Mouse (Mus musculus) midbrain, embryonic 14.5 days (tissue): ENCODE measurements at regions not wholly inside any gene's neighbourhood (a gene's known extent, or its start where the extent isn't known, plus 50 kb on each side); places are given as distances from the start of the nearest gene placed in this dataset.
A peak's percentile ranks its signal among the peaks of the same experiment; 100 is the strongest.

Experiments
- ATAC-seq: fragments of 200-750 bp; cut with Nextera tagmentation; 2 replicates; pipeline ENCODE4 v1.8.0; 2017; ENCODE audit warnings: moderate number of reproducible peaks, moderate library complexity; ENCODE audit not compliant: low FRiP score, low TSS enrichment
- DNase-seq: peaks from one replicate; pipeline ENCODE4 v3.0.0-alpha.2; 2015
- H3K27ac ChIP-seq: fragments of 300-500 bp; sonication (generic); replicated peaks from 2 replicates; pipeline ENCODE4 v1.5.1; 2014; ENCODE audit warnings: mild to moderate bottlenecking, low read depth, low read length, moderate library complexity
- H3K27me3 ChIP-seq: fragments of 300-500 bp; sonication (generic); 2 replicates; pipeline ENCODE4 v1.6.1; 2014; ENCODE audit warnings: low read length, control low read depth, mixed read lengths; ENCODE audit not compliant: control insufficient read depth, insufficient read depth
- H3K36me3 ChIP-seq: fragments of 300-500 bp; sonication (generic); 2 replicates; pipeline ENCODE4 v1.6.1; 2014; ENCODE audit warnings: low read length, control low read depth; ENCODE audit not compliant: control insufficient read depth, insufficient read depth
- H3K4me1 ChIP-seq: fragments of 300-500 bp; sonication (generic); 2 replicates; pipeline ENCODE4 v1.6.1; 2014; ENCODE audit warnings: mild to moderate bottlenecking, antibody characterized with exemption, low read length, control low read depth; ENCODE audit not compliant: control insufficient read depth, insufficient read depth
- H3K4me2 ChIP-seq: fragments of 300-500 bp; sonication (generic); 2 replicates; pipeline ENCODE4 v1.6.1; 2014; ENCODE audit warnings: mild to moderate bottlenecking, low read length, moderate library complexity
- H3K4me3 ChIP-seq: fragments of 300-500 bp; sonication (generic); replicated peaks from 2 replicates; pipeline ENCODE4 v1.5.1; 2014; ENCODE audit warnings: low read depth, low read length
- H3K9ac ChIP-seq: fragments of 300-500 bp; sonication (generic); replicated peaks from 2 replicates; pipeline ENCODE4 v1.6.1; 2014; ENCODE audit warnings: mild to moderate bottlenecking, low read length, moderate library complexity
- H3K9me3 ChIP-seq: fragments of 300-500 bp; sonication (generic); 2 replicates; pipeline ENCODE4 v1.6.1; 2016; ENCODE audit warnings: low read length, control low read depth, mixed read lengths; ENCODE audit not compliant: control insufficient read depth
- WGBS: fragments of 180-500 bp; shearing (Covaris S2); extraction: QIAGEN DNeasy Blood & Tissue Kit; methylation state at CpG from one replicate; pipeline ENCODE4 v1.1.7; 2014; 5-methylcytosine and 5-hydroxymethylcytosine counted together

DNA sequence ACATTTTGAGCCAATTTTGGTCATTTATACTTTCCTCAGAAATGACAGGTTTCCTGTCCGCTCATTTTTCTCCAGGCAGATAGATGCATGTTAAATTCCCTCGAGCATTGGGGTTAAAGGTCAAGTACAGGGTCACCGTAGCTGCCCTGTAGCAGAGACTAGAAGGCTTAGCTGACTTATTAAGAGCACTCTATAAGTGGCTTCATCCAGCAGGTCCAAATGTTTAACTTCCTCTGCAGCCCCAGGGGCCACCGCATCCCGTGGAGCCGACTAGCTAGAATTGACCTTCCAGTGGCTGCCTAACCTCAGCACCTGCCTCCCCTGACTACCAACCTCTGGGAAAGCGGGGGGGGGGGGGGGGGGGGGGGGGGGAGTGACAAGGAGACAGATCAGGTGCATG is 114.7 kb downstream of the Rpl14 start:
- WGBS = 21% methylated on average over 6 of the region's 7 CpGs

DNA sequence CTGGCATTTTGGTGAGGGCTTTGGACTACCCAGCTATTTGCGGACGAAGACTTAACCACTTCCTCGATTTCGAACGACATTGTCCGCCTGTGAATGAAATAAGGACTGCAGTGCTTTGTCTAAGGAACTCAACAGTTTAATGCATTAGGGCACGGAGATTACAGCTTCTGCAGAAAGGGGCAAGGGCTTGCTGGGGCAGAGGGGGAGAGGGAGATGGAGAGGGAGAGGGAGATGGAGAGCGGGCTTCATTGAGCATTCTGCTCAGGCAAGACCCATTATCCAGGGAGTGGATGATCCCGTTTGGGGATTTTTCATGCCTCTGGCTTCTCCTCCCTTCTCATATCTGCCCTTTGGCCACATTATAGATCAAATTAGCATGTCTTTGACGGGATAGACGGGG is 117.8 kb downstream of the Rpl14 start:
- whole genome bisulfite sequencing = 18% methylated on average over 11 of the region's 11 CpGs
- no peaks in the 10 kb centered on the region for H3K27me3 ChIP-seq
- no peaks in the 10 kb centered on the region for H3K36me3 ChIP-seq
- DNase-seq (peak; percentile 77), ATAC-seq (peak; percentile 68; the same call in 1 of the 2 replicates)
- H3K9ac ChIP-seq = no peak overlapping the region
- H3K4me3 ChIP-seq = no peak overlapping the region
- H3K9me3 ChIP-seq = no peaks in the 10 kb centered on the region
- peak overlapping the region; percentile 46; the same call in 1 of the 2 replicates for H3K27ac ChIP-seq
- H3K4me2 ChIP-seq = no peak overlapping the region
- H3K4me1 ChIP-seq = peaks cover 39% of the 10 kb centered on the region

More for the DNA sequence above, 114.7 kb downstream of the Rpl14 start:
- DNase-seq (no peak), ATAC-seq (no peak)
- no peak overlapping the region for H3K27ac ChIP-seq
- no peak overlapping the region for H3K9ac ChIP-seq
- no peaks in the 10 kb centered on the region for H3K36me3 ChIP-seq
- no peaks in the 10 kb centered on the region for H3K9me3 ChIP-seq
- no peak overlapping the region for H3K4me3 ChIP-seq
- H3K27me3 ChIP-seq = no peaks in the 10 kb centered on the region
- peaks cover 20% of the 10 kb centered on the region for H3K4me1 ChIP-seq
- no peak overlapping the region for H3K4me2 ChIP-seq

DNA sequence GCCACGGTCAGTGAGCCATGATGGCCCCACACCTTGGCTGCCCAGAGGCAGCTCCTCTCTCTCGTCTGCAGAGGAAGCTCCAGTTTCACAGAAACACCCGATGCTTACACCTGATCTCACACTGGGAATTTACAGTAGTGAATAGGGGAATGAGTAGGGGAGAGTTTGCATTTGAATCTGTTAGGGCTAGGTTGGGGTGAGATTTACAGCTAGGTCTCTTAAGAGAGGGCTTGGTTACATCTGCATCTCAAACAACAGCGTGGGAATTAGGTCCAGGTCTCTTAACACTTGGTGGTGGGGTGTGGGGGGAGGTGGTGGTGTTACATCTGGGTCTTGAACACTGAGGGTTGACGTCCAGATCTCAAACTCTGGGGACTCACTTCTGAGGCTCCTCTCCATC is 119.3 kb downstream of the Rpl14 start:
- no peaks in the 10 kb centered on the region for H3K27me3 ChIP-seq
- H3K9me3 ChIP-seq = no peaks in the 10 kb centered on the region
- 26% methylated on average over 5 of the region's 5 CpGs for WGBS
- H3K4me1 ChIP-seq = peaks cover 39% of the 10 kb centered on the region
- no peak for ATAC-seq
- no peak overlapping the region for H3K4me2 ChIP-seq
- no peak overlapping the region for H3K9ac ChIP-seq
- no peak overlapping the region for H3K4me3 ChIP-seq
- peak overlapping the region; percentile 83 for H3K27ac ChIP-seq
- DNase-seq = no peak
- H3K36me3 ChIP-seq = no peaks in the 10 kb centered on the region

DNA sequence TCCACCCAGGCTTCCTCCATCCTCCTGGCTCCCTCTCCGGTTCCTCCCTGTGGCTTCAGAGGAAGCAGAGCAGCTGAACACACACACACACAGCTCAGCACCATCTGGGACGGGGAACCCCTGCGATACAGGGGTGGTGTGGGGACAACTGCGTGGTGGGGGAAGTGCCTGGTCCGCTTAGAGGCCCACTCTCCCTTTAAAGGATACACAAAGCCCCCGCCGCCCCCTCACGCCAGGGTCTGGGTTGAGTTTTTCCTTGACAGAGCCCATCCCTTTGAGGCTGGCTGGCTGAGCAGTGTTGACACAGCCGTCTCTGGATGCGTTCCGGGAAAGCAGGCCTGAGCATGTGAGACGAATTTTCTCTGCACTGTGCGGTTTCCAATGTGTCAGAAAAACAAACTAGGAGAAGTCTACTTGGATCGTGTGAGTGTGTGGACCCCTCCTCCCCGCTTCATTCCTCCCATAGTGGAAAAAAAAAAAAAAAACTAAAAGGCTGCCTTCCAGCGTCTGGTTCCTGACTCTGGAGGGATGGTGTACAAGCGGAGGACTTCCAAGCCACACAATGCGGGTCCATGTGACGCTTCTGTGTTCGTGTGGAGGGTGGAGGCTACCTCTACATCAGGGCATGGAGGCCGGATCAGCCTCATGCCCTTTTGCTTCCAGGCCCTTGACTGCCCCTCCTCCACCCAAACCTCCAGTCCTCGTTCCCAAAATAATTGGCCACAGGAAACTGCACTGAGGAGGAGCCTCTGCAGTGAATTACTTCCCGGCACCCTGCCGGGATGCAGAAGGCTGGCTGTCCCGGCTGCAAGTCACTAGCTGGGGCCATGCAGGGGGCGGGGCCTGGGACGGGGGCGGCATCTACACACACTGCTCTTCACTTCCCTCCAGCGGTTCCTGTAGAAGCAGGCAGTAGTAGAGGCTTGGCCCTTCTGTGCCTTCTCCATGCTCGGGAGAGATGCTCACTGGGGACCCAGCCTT is 120.0 kb downstream of the Rpl14 start:
- Histone ChIP-seq H3K27ac (peak overlapping the region; percentile 83), H3K9ac (0 out of 2 replicates have a peak overlapping the region, but pooled peaks have one; percentile 12), H3K36me3 (no peaks in the 10 kb centered on the region), H3K4me3 (no peak overlapping the region), H3K9me3 (no peaks in the 10 kb centered on the region), H3K4me1 (peaks cover 39% of the 10 kb centered on the region), H3K4me2 (peak overlapping the region; percentile 42), H3K27me3 (no peaks in the 10 kb centered on the region)
- 3% methylated on average over 30 of the region's 30 CpGs for WGBS
- DNase-seq = peak; percentile 80
- peak; percentile 77; the same call in 1 of the 2 replicates for ATAC-seq

DNA sequence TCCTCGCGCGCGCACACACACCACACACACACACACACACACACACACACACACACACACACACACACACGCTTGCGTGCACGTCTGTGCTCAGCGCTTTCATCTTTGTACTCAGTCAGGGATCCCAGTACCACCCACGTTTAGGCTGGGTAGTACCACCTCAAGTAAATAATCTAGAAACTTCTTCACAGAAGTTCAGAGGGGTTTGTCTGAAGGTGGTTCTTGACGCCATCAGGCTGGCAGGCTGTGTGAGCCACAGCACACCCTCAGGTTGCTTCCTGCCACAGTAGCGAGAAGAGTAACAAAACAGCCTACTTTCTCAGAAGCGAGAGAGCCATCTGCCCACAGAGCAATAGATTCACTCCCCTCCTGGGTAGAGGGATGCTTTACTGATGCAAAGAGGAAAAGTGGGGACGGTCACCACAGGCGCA is 120.7 kb downstream of the Rpl14 start:
- WGBS = 12% methylated on average over 14 of the region's 14 CpGs
- ATAC-seq = peak; percentile 49; the same call in 1 of the 2 replicates
- H3K9me3 ChIP-seq = no peaks in the 10 kb centered on the region
- peaks cover 39% of the 10 kb centered on the region for H3K4me1 ChIP-seq
- no peaks in the 10 kb centered on the region for H3K27me3 ChIP-seq
- H3K27ac ChIP-seq = peak overlapping the region; percentile 83
- H3K4me2 ChIP-seq = peak overlapping the region; percentile 42
- H3K36me3 ChIP-seq = no peaks in the 10 kb centered on the region
- no peak overlapping the region for H3K9ac ChIP-seq
- no peak overlapping the region for H3K4me3 ChIP-seq
- peak; percentile 43 for DNase-seq

DNA sequence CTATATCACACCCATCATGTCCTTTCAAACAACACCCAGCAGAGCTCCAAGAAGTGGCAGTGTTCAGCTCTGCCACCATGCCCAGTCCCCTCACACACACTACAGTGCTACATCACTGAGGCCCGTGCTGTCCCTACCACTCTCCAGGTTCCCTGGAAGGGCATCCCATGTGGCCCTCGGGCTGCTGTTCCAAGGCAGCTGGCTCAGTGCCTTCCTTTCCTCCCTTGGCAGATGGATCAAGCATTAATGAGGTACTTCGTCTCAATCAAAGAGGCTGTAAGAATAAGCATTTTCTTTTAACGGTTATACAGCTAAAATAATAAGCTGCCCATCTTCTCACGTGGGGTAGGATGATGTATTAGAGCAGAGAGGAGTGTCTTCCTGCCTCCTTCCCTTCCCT is 123.2 kb downstream of the Rpl14 start:
- WGBS = 58% methylated on average over 5 of the region's 5 CpGs
- no peaks in the 10 kb centered on the region for H3K9me3 ChIP-seq

DNA sequence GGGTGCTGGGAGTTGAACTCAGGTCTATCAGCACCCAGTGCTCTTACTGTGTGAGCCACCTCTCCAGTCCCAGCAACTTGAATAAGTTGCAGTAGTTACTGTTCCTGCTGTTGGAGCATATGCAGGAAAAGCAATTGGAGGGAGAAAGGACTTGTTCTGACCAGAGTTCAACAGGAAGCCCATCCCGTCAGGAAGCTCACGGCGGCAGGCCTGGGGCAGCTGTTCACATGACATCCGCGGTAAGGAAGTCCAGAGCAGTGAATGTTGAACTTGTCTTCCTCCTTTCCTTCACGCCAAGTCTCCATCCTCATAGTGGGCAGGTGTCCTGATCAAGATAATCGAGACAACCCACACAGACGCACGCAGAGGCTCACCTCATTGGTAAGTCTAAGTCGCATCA is 124.7 kb downstream of the Rpl14 start:
- Histone ChIP-seq H3K36me3 (no peaks in the 10 kb centered on the region), H3K4me3 (no peak overlapping the region), H3K4me2 (no peak overlapping the region), H3K27me3 (no peaks in the 10 kb centered on the region), H3K9me3 (no peaks in the 10 kb centered on the region), H3K9ac (no peak overlapping the region), H3K27ac (no peak overlapping the region), H3K4me1 (peaks cover 21% of the 10 kb centered on the region)
- no peak for ATAC-seq
- WGBS = 95% methylated on average over 10 of the region's 10 CpGs
- no peak for DNase-seq

More for the DNA sequence above, 123.2 kb downstream of the Rpl14 start:
- ATAC-seq (no peak), DNase-seq (no peak)
- Histone ChIP-seq H3K27ac (no peak overlapping the region), H3K4me2 (no peak overlapping the region), H3K9ac (no peak overlapping the region), H3K36me3 (no peaks in the 10 kb centered on the region), H3K4me3 (no peak overlapping the region), H3K4me1 (peaks cover 36% of the 10 kb centered on the region), H3K27me3 (no peaks in the 10 kb centered on the region)

DNA sequence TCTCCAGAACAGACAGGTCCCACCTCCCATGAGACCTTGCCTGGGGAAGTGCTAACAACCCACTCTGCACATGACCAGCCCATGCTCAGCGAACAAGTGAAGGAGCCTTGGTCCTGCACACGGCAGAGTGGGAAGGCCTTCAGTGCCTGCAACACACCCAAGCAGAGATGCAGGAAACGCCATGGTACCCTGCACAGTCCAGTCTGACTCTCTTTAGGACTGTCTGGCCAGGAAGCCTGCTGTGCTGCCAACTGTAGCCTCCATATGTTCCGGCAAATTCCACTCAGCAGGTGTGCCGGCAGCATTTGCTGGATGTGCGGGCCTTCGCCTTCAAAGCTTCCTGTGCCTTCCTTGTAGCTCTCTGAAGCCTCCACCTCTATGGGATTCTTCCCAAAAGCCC is 126.5 kb downstream of the Rpl14 start:
- no peak overlapping the region for H3K4me2 ChIP-seq
- no peak overlapping the region for H3K9ac ChIP-seq
- no peak overlapping the region for H3K4me3 ChIP-seq
- no peaks in the 10 kb centered on the region for H3K9me3 ChIP-seq
- DNase-seq (no peak), ATAC-seq (no peak)
- peaks cover 5% of the 10 kb centered on the region; the same call in 1 of the 2 replicates for H3K4me1 ChIP-seq
- no peak overlapping the region for H3K27ac ChIP-seq
- H3K27me3 ChIP-seq = no peaks in the 10 kb centered on the region
- 79% methylated on average over 7 of the region's 7 CpGs for WGBS
- no peaks in the 10 kb centered on the region for H3K36me3 ChIP-seq

DNA sequence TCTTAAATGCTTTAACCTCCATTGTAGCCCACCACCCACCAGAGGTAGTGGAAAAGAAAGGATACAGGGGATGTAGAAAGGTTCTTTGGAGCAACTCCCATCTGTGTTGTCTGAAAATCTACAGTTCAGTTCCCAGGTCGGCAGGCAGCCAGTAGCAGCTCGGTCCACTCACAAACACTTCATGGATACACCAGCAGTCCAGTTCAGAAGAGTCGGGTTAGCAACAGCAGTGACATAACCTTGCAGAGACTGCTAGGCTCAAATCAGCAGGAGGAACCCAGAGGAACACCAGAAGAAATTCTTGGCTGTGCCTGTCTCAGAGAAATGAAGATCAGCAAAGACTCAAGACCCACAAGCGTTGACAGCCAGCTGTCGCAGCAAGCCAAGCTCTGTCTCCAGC is 128.5 kb downstream of the Rpl14 start:
- Histone ChIP-seq H3K9ac (no peak overlapping the region), H3K4me2 (no peak overlapping the region), H3K4me3 (no peak overlapping the region), H3K27me3 (no peaks in the 10 kb centered on the region), H3K4me1 (0 out of 2 replicates have a peak, but pooled peaks cover 3% of the 10 kb centered on the region), H3K9me3 (no peaks in the 10 kb centered on the region), H3K27ac (no peak overlapping the region), H3K36me3 (no peaks in the 10 kb centered on the region)
- DNase-seq (no peak), ATAC-seq (no peak)
- WGBS = 89% methylated on average over 5 of the region's 5 CpGs
